In the genomic region with DNA sequence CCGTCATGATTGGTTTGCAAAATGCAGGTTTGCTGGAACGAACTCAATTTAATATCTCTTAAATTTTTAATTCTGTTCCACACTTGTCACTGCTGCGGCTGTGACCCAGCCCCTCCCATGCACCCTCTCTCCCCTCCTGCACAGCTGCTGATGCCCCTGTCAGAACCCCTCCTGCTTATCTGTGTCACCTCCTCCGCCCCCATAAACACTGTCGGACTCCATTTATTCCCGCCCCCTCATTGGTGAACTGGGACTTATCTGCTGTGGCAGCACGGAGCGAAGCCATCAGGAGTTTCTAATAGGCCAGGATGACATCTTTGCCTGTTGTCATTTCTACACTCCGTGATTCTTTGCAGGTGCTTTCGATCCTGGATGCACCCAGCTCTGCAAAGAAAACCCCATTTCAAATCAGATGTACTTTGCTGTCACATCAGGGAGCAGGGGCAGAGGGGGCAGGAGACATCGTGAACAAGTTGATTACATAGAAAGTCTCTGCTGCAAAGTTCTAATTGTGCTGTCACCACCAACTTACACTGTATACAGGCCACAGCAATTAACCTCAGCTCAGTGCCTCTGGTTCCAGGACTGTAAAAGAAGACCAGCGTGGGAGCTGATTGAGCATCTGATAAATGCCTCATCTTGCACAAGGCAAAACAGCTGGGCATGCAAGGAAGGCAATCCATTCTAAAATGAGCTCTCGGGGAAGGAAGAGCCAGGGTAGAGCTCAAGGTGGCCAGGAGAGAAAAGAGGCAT, we compare ENCODE assay signal across 16 mouse cellular contexts.
DNase-seq lines count a peak whose midpoint lies in the region; ATAC-seq and TF ChIP-seq lines count a peak whose summit lies in the region.
"Had no signal": no experiment of that assay in that cellular context is flagged by ENCODE, and none has a peak within 500 bp of the region (broad histone marks: within the 10 kb centered on the region; RNA-seq: fewer than 3 reads in every experiment).

No protein-coding gene starts in this region.

- H3K9ac ChIP-seq in forebrain, postnatal 0 days = no peak overlapping the region
- H3K9ac ChIP-seq in hindbrain, embryonic 13.5 days = 0 out of 2 replicates have a peak overlapping the region, but pooled peaks have one; percentile 13
- H3K9ac ChIP-seq in hindbrain, embryonic 12.5 days = no peak overlapping the region
- H3K9ac ChIP-seq in midbrain, embryonic 13.5 days (replicated peaks) = no peak overlapping the region
- no peak overlapping the region for H3K9ac ChIP-seq in midbrain, postnatal 0 days (replicated peaks; ENCODE audit: low read length, poor library complexity, severe bottlenecking)
- H3K9ac ChIP-seq: stomach, embryonic 15.5 days had no signal

- no peak overlapping the region for H3K4me2 ChIP-seq in forebrain, postnatal 0 days (ENCODE audit: low read depth)
- H3K4me2 ChIP-seq in hindbrain, embryonic 13.5 days = no peak overlapping the region
- no peak overlapping the region for H3K4me2 ChIP-seq in hindbrain, embryonic 12.5 days (replicated peaks)
- no peak overlapping the region for H3K4me2 ChIP-seq in midbrain, embryonic 13.5 days (replicated peaks)
- no peak overlapping the region for H3K4me2 ChIP-seq in midbrain, postnatal 0 days (ENCODE audit: low read depth, low read length, poor library complexity, severe bottlenecking)
- H3K4me2 ChIP-seq: stomach, embryonic 15.5 days had no signal

- no peaks in the 10 kb centered on the region for H3K27me3 ChIP-seq in forebrain, postnatal 0 days (ENCODE audit: insufficient read depth, low read length)
- no peaks in the 10 kb centered on the region for H3K27me3 ChIP-seq in forebrain, embryonic 10.5 days (ENCODE audit: poor library complexity, severe bottlenecking)
- no peaks in the 10 kb centered on the region for H3K27me3 ChIP-seq in hindbrain, embryonic 13.5 days
- H3K27me3 ChIP-seq in hindbrain, embryonic 12.5 days = no peaks in the 10 kb centered on the region
- H3K27me3 ChIP-seq in midbrain, embryonic 13.5 days = no peaks in the 10 kb centered on the region
- no peaks in the 10 kb centered on the region for H3K27me3 ChIP-seq in midbrain, postnatal 0 days (ENCODE audit: insufficient read depth, low read length)
- H3K27me3 ChIP-seq: stomach, embryonic 15.5 days had no signal

- H3K27ac ChIP-seq in forebrain, postnatal 0 days (ENCODE audit: low read depth, low read length) = 0 out of 2 replicates have a peak overlapping the region, but pooled peaks have one; percentile 4
- H3K27ac ChIP-seq in forebrain, embryonic 10.5 days = no peak overlapping the region
- H3K27ac ChIP-seq in hindbrain, embryonic 13.5 days = peak overlapping the region; percentile 30; the same call in 1 of the 2 replicates
- H3K27ac ChIP-seq in hindbrain, embryonic 12.5 days = no peak overlapping the region
- H3K27ac ChIP-seq in midbrain, embryonic 13.5 days = peak overlapping the region; percentile 12
- no peak overlapping the region for H3K27ac ChIP-seq in midbrain, postnatal 0 days (ENCODE audit: low read depth, low read length)
- H3K27ac ChIP-seq: stomach, embryonic 15.5 days had no signal

- H3K4me1 ChIP-seq in forebrain, postnatal 0 days (ENCODE audit: insufficient read depth) = 0 out of 2 replicates have a peak, but pooled peaks cover 8% of the 10 kb centered on the region
- H3K4me1 ChIP-seq in forebrain, embryonic 10.5 days = peaks cover 11% of the 10 kb centered on the region
- H3K4me1 ChIP-seq in hindbrain, embryonic 13.5 days (replicated peaks) = peaks cover 21% of the 10 kb centered on the region
- H3K4me1 ChIP-seq in hindbrain, embryonic 12.5 days = peaks cover 9% of the 10 kb centered on the region
- H3K4me1 ChIP-seq in midbrain, embryonic 13.5 days (replicated peaks) = peaks cover 15% of the 10 kb centered on the region
- H3K4me1 ChIP-seq in midbrain, postnatal 0 days (ENCODE audit: insufficient read depth, low read length) = no peaks in the 10 kb centered on the region
- H3K4me1 ChIP-seq: stomach, embryonic 15.5 days had no signal

- WGBS in forebrain, postnatal 0 days = 65% methylated on average over 13 of the region's 13 CpGs
- 81% methylated on average over 13 of the region's 13 CpGs for WGBS in forebrain, embryonic 10.5 days
- 53% methylated on average over 13 of the region's 13 CpGs for WGBS in hindbrain, embryonic 13.5 days
- WGBS in hindbrain, embryonic 12.5 days = 53% methylated on average over 13 of the region's 13 CpGs
- WGBS in midbrain, embryonic 13.5 days = 59% methylated on average over 13 of the region's 13 CpGs
- 61% methylated on average over 13 of the region's 13 CpGs for WGBS in midbrain, postnatal 0 days

- DNase-seq in forebrain, postnatal 0 days = no peak
- no peak for DNase-seq in forebrain, embryonic 10.5 days (ENCODE audit: extremely low spot score, low spot score)
- DNase-seq in midbrain, postnatal 0 days (ENCODE audit: low spot score) = no peak
- DNase-seq in retina, embryonic 14.5 days (ENCODE audit: low spot score) = peak; percentile 49
- DNase-seq in urinary bladder, postnatal 25 days (ENCODE audit: low spot score) = no peak
- DNase-seq: cerebellum, adult 18-20 months; gastrocnemius, postnatal 14 days; kidney, postnatal 36 days; lung, adult 18-20 months; lung, postnatal 4 days; thymus, postnatal 14 days had no signal

- H3K9me3 ChIP-seq in forebrain, postnatal 0 days (ENCODE audit: low read length) = no peaks in the 10 kb centered on the region
- no peaks in the 10 kb centered on the region for H3K9me3 ChIP-seq in forebrain, embryonic 10.5 days
- H3K9me3 ChIP-seq in hindbrain, embryonic 13.5 days = no peaks in the 10 kb centered on the region
- no peaks in the 10 kb centered on the region for H3K9me3 ChIP-seq in hindbrain, embryonic 12.5 days (replicated peaks)
- no peaks in the 10 kb centered on the region for H3K9me3 ChIP-seq in midbrain, embryonic 13.5 days
- H3K9me3 ChIP-seq in midbrain, postnatal 0 days (ENCODE audit: low read length) = no peaks in the 10 kb centered on the region
- H3K9me3 ChIP-seq: stomach, embryonic 15.5 days had no signal

- H3K36me3 ChIP-seq in forebrain, postnatal 0 days (ENCODE audit: insufficient read depth) = no peaks in the 10 kb centered on the region
- H3K36me3 ChIP-seq in forebrain, embryonic 10.5 days (replicated peaks) = no peaks in the 10 kb centered on the region
- no peaks in the 10 kb centered on the region for H3K36me3 ChIP-seq in hindbrain, embryonic 13.5 days
- no peaks in the 10 kb centered on the region for H3K36me3 ChIP-seq in hindbrain, embryonic 12.5 days
- no peaks in the 10 kb centered on the region for H3K36me3 ChIP-seq in midbrain, embryonic 13.5 days
- no peaks in the 10 kb centered on the region for H3K36me3 ChIP-seq in midbrain, postnatal 0 days (ENCODE audit: insufficient read depth, low read length)
- H3K36me3 ChIP-seq: stomach, embryonic 15.5 days had no signal

- peak; percentile 26; the same call in 1 of the 2 replicates for ATAC-seq in forebrain, postnatal 0 days
- peak; percentile 54 for ATAC-seq in hindbrain, embryonic 13.5 days (ENCODE audit: low FRiP score)
- ATAC-seq in hindbrain, embryonic 12.5 days (ENCODE audit: low FRiP score) = no peak
- ATAC-seq in midbrain, embryonic 13.5 days = peak; percentile 69
- no peak for ATAC-seq in midbrain, postnatal 0 days (ENCODE audit: low FRiP score)
- ATAC-seq: forebrain, embryonic 16.5 days had no signal

- TF ChIP-seq CTCF in forebrain, postnatal 0 days (IDR thresholded peaks at IDR 0.05; ENCODE audit: low read depth) = no peak
- TF ChIP-seq CTCF in midbrain, postnatal 0 days (IDR thresholded peaks at IDR 0.05) = no peak

- H3K4me3 ChIP-seq in forebrain, postnatal 0 days (ENCODE audit: low read depth, low read length) = no peak overlapping the region
- H3K4me3 ChIP-seq in forebrain, embryonic 10.5 days = no peak overlapping the region
- no peak overlapping the region for H3K4me3 ChIP-seq in hindbrain, embryonic 13.5 days
- H3K4me3 ChIP-seq in hindbrain, embryonic 12.5 days = no peak overlapping the region
- no peak overlapping the region for H3K4me3 ChIP-seq in midbrain, embryonic 13.5 days (replicated peaks)
- H3K4me3 ChIP-seq in midbrain, postnatal 0 days (ENCODE audit: low read depth, low read length) = no peak overlapping the region
- H3K4me3 ChIP-seq: stomach, embryonic 15.5 days had no signal

Comparison
In these comparisons a context has a peak if more than half of its experiments do, and no peak if none do; other contexts are left out.
1. ATAC-seq: peak in forebrain, postnatal 0 days (single experiment), hindbrain, embryonic 13.5 days (single experiment) and midbrain, embryonic 13.5 days (single experiment); none in hindbrain, embryonic 12.5 days (single experiment) and midbrain, postnatal 0 days (single experiment).
2. H3K27ac ChIP-seq: peak in forebrain, postnatal 0 days (single experiment), hindbrain, embryonic 13.5 days (single experiment) and midbrain, embryonic 13.5 days (single experiment); none in forebrain, embryonic 10.5 days (single experiment), hindbrain, embryonic 12.5 days (single experiment) and midbrain, postnatal 0 days (single experiment).